In genomic region chr12:108219825-108220616, GRCm38 (mm10) we compare ENCODE assay signal across 10 mouse cellular contexts. TPM values are rescaled to one million over a fixed set of nuclear protein-coding genes. Genes with fewer than 3 reads are reported as not detected.
A peak's percentile ranks its signal among the peaks of the same experiment; 100 is the strongest.
DNase-seq lines count a peak whose midpoint lies in the region; ATAC-seq lines count a peak whose summit lies in the region.
"Had no signal": no experiment of that assay in that cellular context is flagged by ENCODE, and none has a peak within 500 bp of the region (broad histone marks: within the 10 kb centered on the region; RNA-seq: fewer than 3 reads in every experiment).

No protein-coding gene starts in this region.

- 68% methylated on average over 21 of the region's 21 CpGs for WGBS in lung, embryonic 15.5 days
- WGBS in limb, embryonic 11.5 days, result 82% methylated on average over 21 of the region's 21 CpGs
- WGBS in stomach, embryonic 14.5 days, result 62% methylated on average over 21 of the region's 21 CpGs

- no peak for ATAC-seq in lung, embryonic 15.5 days (ENCODE audit: borderline replicate concordance, extremely low read depth, low FRiP score, low TSS enrichment)
- ATAC-seq in limb, embryonic 11.5 days (ENCODE audit: insufficient number of reproducible peaks, low FRiP score, low TSS enrichment, low read depth), result no peak
- no peak for ATAC-seq in stomach, embryonic 14.5 days (ENCODE audit: insufficient number of reproducible peaks, insufficient read depth, low FRiP score, low read depth)
- ATAC-seq: Patski had no signal

- peak overlapping the region; percentile 44 for H3K27ac ChIP-seq in lung, embryonic 15.5 days
- H3K27ac ChIP-seq in limb, embryonic 11.5 days (replicated peaks; ENCODE audit: low read depth, low read length), result no peak overlapping the region; the same call in 1 of the 2 replicates
- peak overlapping the region; percentile 80 for H3K27ac ChIP-seq in stomach, embryonic 14.5 days (ENCODE audit: low read length)

- no peak overlapping the region for H3K9ac ChIP-seq in lung, embryonic 15.5 days
- no peak overlapping the region for H3K9ac ChIP-seq in limb, embryonic 11.5 days (ENCODE audit: low read length)
- no peak overlapping the region; the same call in 1 of the 2 replicates for H3K9ac ChIP-seq in stomach, embryonic 14.5 days (replicated peaks; ENCODE audit: low read depth, low read length)

- H3K9me3 ChIP-seq in lung, embryonic 15.5 days, result no peaks in the 10 kb centered on the region
- no peaks in the 10 kb centered on the region for H3K9me3 ChIP-seq in limb, embryonic 11.5 days (ENCODE audit: control insufficient read depth, low read length)
- no peaks in the 10 kb centered on the region for H3K9me3 ChIP-seq in stomach, embryonic 14.5 days (ENCODE audit: control insufficient read depth, low read depth, low read length)

- peak; percentile 46 for DNase-seq in cerebellum, adult 9-10 months
- DNase-seq in cerebellum, adult 8-10 months, result no peak
- DNase-seq in lung, postnatal 25 days (ENCODE audit: low spot score), result no peak
- DNase-seq in limb, embryonic 11.5 days (ENCODE audit: low spot score), result no peak
- no peak for DNase-seq in right cerebral cortex, postnatal 10 days (ENCODE audit: low spot score in 2 of 2)
- DNase-seq in spleen, adult 18-20 months, result no peak
- DNase-seq: heart, adult 11 months had no signal

- H3K4me2 ChIP-seq in lung, embryonic 15.5 days, result no peak overlapping the region
- H3K4me2 ChIP-seq in limb, embryonic 11.5 days (ENCODE audit: low read depth, severe bottlenecking), result 0 out of 2 replicates have a peak overlapping the region, but pooled peaks have one; percentile 0
- peak overlapping the region; percentile 23; the same call in 1 of the 2 replicates for H3K4me2 ChIP-seq in stomach, embryonic 14.5 days (replicated peaks; ENCODE audit: low read depth, low read length)

- no peaks in the 10 kb centered on the region for H3K36me3 ChIP-seq in lung, embryonic 15.5 days
- H3K36me3 ChIP-seq in limb, embryonic 11.5 days (ENCODE audit: control insufficient read depth, insufficient read depth, low read length), result no peaks in the 10 kb centered on the region
- no peaks in the 10 kb centered on the region for H3K36me3 ChIP-seq in stomach, embryonic 14.5 days (ENCODE audit: control insufficient read depth, insufficient read depth, low read length)

- H3K4me3 ChIP-seq in lung, embryonic 15.5 days, result no peak overlapping the region
- no peak overlapping the region for H3K4me3 ChIP-seq in limb, embryonic 11.5 days (ENCODE audit: low read depth, low read length)
- no peak overlapping the region for H3K4me3 ChIP-seq in stomach, embryonic 14.5 days (ENCODE audit: low read depth, low read length)

- H3K4me1 ChIP-seq in lung, embryonic 15.5 days, result peaks cover 36% of the 10 kb centered on the region
- peaks cover 41% of the 10 kb centered on the region for H3K4me1 ChIP-seq in limb, embryonic 11.5 days (ENCODE audit: control insufficient read depth, insufficient read depth, low read length)
- H3K4me1 ChIP-seq in stomach, embryonic 14.5 days (ENCODE audit: control insufficient read depth, insufficient read depth, low read length), result peaks cover 44% of the 10 kb centered on the region

- no peaks in the 10 kb centered on the region for H3K27me3 ChIP-seq in lung, embryonic 15.5 days
- no peaks in the 10 kb centered on the region for H3K27me3 ChIP-seq in limb, embryonic 11.5 days (ENCODE audit: control insufficient read depth, insufficient read depth, low read length)
- H3K27me3 ChIP-seq in stomach, embryonic 14.5 days (ENCODE audit: control insufficient read depth, insufficient read depth, low read length), result no peaks in the 10 kb centered on the region
- H3K27me3 ChIP-seq: Patski had no signal

RNA-seq across cellular contexts. Expression of gene Ccnk, which starts 40.6 kb away (rescaled TPM):
- polyA plus RNA-seq in lung, embryonic 15.5 days (2015; fragmentation: Nextera tagmentation; extraction: Ambion mirVana), result 3.0 and 3.3 TPM in 2 replicates
- 5.8 and 7.7 TPM in 2 replicates for polyA plus RNA-seq in limb, embryonic 11.5 days (2014; fragmentation: Nextera tagmentation; extraction: Ambion mirVana)
- polyA plus RNA-seq in stomach, embryonic 14.5 days (2014; fragmentation: Nextera tagmentation; extraction: Ambion mirVana), result 5.9 and 8.0 TPM in 2 replicates

RNA-seq across cellular contexts. Expression of gene Setd3, which starts 40.9 kb away (rescaled TPM):
- polyA plus RNA-seq in lung, embryonic 15.5 days (2015; fragmentation: Nextera tagmentation; extraction: Ambion mirVana), result 84.3 and 87.2 TPM in 2 replicates
- polyA plus RNA-seq in limb, embryonic 11.5 days (2014; fragmentation: Nextera tagmentation; extraction: Ambion mirVana), result 76.1 and 76.5 TPM in 2 replicates
- polyA plus RNA-seq in stomach, embryonic 14.5 days (2014; fragmentation: Nextera tagmentation; extraction: Ambion mirVana), result 74.2 and 80.8 TPM in 2 replicates

RNA-seq across cellular contexts. Expression of gene Ccdc85c, which starts 55.2 kb away (rescaled TPM):
- 4.9 and 6.1 TPM in 2 replicates for polyA plus RNA-seq in lung, embryonic 15.5 days (2015; fragmentation: Nextera tagmentation; extraction: Ambion mirVana)
- polyA plus RNA-seq in limb, embryonic 11.5 days (2014; fragmentation: Nextera tagmentation; extraction: Ambion mirVana), result 7.2 and 7.3 TPM in 2 replicates
- polyA plus RNA-seq in stomach, embryonic 14.5 days (2014; fragmentation: Nextera tagmentation; extraction: Ambion mirVana), result 8.9 and 10.2 TPM in 2 replicates
